Mouse (Mus musculus) limb, embryonic 10.5 days (tissue): ENCODE data around the gene Ddx1. TPM values are rescaled to one million over a fixed set of nuclear protein-coding genes. Genes with fewer than 3 reads are reported as not detected.
"Not testable (repeated sequence)": the region's sequence is repeated elsewhere in the genome, so short reads cannot be mapped to it uniquely, and the experiment has no call there.

Experiments used
- DNase-seq: peaks from one replicate; pipeline ENCODE4 v3.0.0-alpha.2; 2017; ENCODE audit warnings: low spot score
- H3K27ac ChIP-seq: fragments of 300-500 bp; sonication (generic); 2 replicates; pipeline ENCODE4 v1.5.1; 2016; ENCODE audit warnings: mild to moderate bottlenecking
- H3K27me3 ChIP-seq: fragments of 300-500 bp; sonication (generic); 2 replicates; pipeline ENCODE4 v1.6.1; 2016; ENCODE audit warnings: low read depth, mild to moderate bottlenecking; ENCODE audit not compliant: poor library complexity, severe bottlenecking
- H3K36me3 ChIP-seq: fragments of 300-500 bp; sonication (generic); 2 replicates; pipeline ENCODE4 v1.6.1; 2016; ENCODE audit warnings: mild to moderate bottlenecking, moderate library complexity
- H3K4me1 ChIP-seq: fragments of 300-500 bp; sonication (generic); 2 replicates; pipeline ENCODE4 v1.6.1; 2016
- H3K4me3 ChIP-seq: fragments of 300-500 bp; sonication (generic); 2 replicates; pipeline ENCODE4 v1.5.1; 2016; ENCODE audit warnings: mild to moderate bottlenecking, moderate library complexity
- H3K9me3 ChIP-seq: fragments of 300-500 bp; sonication (generic); replicated peaks from 2 replicates; pipeline ENCODE4 v1.6.1; 2016; ENCODE audit warnings: mild to moderate bottlenecking
- WGBS: fragments of 180-500 bp; shearing (Covaris S2); methylation state at CpG from one replicate; pipeline ENCODE4 v1.1.7; 2016; 5-methylcytosine and 5-hydroxymethylcytosine counted together
- polyA plus RNA-seq: library from polyadenylated mRNA; unstranded; fragments of >200 nt; fragmentation: Nextera tagmentation; extraction: Ambion mirVana; gene quantifications from 2 replicates; pipeline ENCODE4 v1.2.1, GENCODE M21; 2016

Gene Ddx1
- polyA plus RNA-seq, 1 experiment from 2014 or later: 208 TPM

DNA sequence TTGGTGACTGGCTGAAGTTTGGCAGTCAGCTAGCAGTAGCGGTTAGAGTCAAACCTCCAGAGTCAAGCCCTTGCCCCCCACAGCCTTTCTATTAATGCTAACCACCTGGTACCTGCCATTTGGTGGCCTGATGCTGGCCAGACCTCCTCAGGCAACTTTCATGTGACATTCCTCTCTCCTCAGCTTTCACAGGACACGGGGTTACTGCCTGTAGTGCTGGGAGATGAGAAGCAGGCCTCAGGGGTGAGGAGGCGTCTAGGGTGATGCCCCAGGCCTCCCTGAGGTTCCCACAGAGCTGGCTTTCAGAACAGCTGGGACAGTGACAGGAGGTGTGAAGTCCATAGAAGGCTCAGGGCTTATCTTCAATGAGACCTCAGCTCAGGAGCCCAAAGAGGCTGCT, 50.9 kb downstream of the Ddx1 start:
- H3K4me1 ChIP-seq: peaks cover 74% of the 10 kb centered on the region
- H3K36me3 ChIP-seq: no peaks in the 10 kb centered on the region
- H3K9me3 ChIP-seq: no peaks in the 10 kb centered on the region
- DNase-seq: peak; percentile 78
- no peaks in the 10 kb centered on the region for H3K27me3 ChIP-seq
- H3K4me3 ChIP-seq: no peak overlapping the region
- H3K27ac ChIP-seq: peak overlapping the region; percentile 77
- WGBS: 25% methylated on average over 3 of the region's 3 CpGs

DNA sequence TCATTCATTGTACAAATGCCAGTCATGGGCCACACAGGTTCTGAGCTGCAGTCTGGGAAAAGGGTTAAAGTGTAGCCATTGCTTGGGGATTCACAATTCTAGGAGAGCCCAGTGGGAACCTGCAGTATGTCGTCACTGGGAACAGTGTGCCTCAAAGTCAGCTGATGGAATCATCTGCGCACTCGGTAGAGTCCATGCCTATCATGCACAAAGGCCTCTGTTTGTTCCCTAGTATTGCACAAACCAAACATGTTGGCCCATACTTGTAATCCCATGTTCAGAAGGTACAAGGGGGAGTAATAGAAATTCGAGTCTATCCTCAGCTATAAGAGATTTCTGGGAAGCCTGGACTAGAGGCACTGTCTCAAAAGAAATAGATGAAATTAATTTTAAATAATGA, 52.9 kb downstream of the Ddx1 start:
- no peak for DNase-seq
- peak overlapping the region; percentile 72 for H3K27ac ChIP-seq
- WGBS: 54% methylated on average over 4 of the region's 4 CpGs

DNA sequence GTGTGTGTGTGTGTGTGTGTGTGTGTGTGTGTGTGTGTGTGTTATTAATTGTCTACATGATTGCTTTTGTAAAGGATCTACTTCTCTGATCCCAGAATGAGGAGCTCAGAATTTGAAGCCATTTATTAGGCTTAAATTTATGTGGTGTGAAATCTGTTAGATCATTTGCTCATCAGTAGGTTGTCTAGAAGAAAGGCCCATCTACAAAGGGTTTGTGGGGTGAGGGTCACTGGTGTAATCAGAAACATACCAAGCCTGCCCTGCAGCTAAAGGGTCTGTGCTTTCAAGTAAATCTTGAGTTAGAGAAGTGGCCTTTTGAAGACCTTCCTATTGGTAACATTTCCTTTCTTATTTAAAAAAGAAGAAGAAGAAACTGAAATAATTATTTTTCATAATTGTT, 53.5 kb downstream of the Ddx1 start:
- DNase-seq: no peak
- H3K4me1 ChIP-seq: peaks cover 72% of the 10 kb centered on the region
- H3K27ac ChIP-seq: peak overlapping the region; percentile 72
- no peaks in the 10 kb centered on the region for H3K27me3 ChIP-seq
- H3K9me3 ChIP-seq: no peaks in the 10 kb centered on the region
- no peak overlapping the region for H3K4me3 ChIP-seq
- no peaks in the 10 kb centered on the region for H3K36me3 ChIP-seq

More for the DNA sequence above, 52.9 kb downstream of the Ddx1 start:
- Histone ChIP-seq H3K9me3 (no peaks in the 10 kb centered on the region), H3K27me3 (no peaks in the 10 kb centered on the region), H3K36me3 (no peaks in the 10 kb centered on the region), H3K4me1 (peaks cover 71% of the 10 kb centered on the region), H3K4me3 (no peak overlapping the region)

DNA sequence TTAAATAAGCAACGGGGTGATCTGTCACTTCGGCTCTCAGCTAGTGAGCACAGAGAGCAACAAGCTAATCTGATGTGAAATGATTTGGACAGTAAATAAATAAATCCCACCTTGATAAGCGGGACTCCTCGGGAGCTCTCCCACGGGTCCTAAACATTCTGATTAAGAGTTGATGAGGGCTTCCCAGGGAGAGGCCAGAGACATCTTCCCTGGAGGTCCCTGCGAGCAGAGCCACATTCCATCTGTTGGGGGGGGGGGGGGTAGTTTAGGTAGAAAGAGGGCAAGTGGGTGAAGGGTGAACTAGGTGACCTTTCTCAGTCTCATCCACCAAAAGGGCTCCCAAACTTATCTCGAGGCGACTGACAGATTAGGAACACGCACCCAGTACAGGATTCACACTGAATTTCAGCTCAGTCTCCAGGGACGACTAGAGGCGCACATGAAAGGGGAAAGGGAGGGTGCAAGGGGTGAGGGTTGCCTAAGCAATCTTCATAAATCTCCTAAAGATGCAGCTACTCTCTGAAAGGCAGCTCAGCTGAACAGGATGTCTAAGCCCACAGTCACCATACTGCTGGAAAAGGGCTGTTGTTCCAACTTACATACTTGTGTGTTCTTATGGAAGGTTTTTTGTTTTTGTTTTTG, 60.8 kb downstream of the Ddx1 start:
- Histone ChIP-seq H3K9me3 (no peaks in the 10 kb centered on the region), H3K4me3 (no peak overlapping the region), H3K27me3 (no peaks in the 10 kb centered on the region), H3K4me1 (peaks cover 61% of the 10 kb centered on the region), H3K36me3 (no peaks in the 10 kb centered on the region), H3K27ac (peak overlapping the region; percentile 84)
- WGBS: 11% methylated on average over 11 of the region's 11 CpGs
- DNase-seq: no peak

DNA sequence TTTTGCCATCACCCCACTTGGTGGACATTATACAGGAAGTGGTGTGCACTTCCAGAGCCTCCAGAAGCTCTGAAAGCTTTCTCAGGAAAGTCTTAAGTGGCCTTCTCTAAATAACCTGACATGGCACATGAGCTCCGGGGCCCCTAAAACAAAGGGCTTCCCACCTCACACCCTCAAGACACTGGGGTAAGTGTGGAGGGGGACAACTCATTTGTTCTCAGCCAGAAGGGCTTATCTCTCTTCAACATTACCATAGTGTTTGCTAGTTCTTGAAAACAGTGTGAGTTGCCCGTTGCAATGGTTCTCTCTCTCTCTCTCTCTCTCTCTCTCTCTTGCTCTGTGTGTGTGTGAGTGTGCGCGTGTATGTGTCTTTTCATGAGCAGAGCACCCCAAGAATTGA, 62.8 kb downstream of the Ddx1 start:
- no peak for DNase-seq
- Histone ChIP-seq H3K27ac (peak overlapping the region; percentile 84), H3K4me1 (peaks cover 76% of the 10 kb centered on the region), H3K36me3 (no peaks in the 10 kb centered on the region), H3K27me3 (no peaks in the 10 kb centered on the region), H3K4me3 (no peak overlapping the region), H3K9me3 (no peaks in the 10 kb centered on the region)
- 87% methylated on average over 4 of the region's 4 CpGs for WGBS

DNA sequence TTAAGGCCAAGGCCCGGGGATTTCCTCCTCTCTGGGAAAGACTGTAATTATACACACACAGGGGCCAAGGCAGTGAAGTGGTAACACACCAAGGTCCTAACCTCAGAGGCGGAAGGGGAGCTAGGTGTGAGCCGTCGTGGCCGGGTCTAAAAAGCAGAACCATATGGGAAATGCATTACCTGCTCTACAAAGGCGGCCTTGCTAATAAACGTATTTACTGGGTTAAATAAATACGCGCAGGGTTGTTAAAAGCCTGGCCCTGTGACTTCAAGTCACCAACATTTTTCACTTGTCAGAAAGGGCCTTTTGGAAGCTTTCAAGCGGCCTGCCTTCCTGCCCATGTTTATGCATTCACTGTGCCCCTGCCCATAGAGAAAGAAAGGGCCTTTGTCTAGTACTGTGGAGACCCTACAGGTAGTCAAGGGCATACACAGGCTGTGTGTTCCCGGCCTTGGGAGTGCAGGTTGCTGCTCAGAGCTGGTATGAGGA, 64.1 kb downstream of the Ddx1 start:
- H3K4me3 ChIP-seq: no peak overlapping the region
- DNase-seq: peak; percentile 82
- H3K9me3 ChIP-seq: no peaks in the 10 kb centered on the region
- no peaks in the 10 kb centered on the region for H3K36me3 ChIP-seq
- H3K4me1 ChIP-seq: peaks cover 76% of the 10 kb centered on the region
- H3K27me3 ChIP-seq: no peaks in the 10 kb centered on the region
- 14% methylated on average over 11 of the region's 11 CpGs for WGBS
- peak overlapping the region; percentile 84 for H3K27ac ChIP-seq

DNA sequence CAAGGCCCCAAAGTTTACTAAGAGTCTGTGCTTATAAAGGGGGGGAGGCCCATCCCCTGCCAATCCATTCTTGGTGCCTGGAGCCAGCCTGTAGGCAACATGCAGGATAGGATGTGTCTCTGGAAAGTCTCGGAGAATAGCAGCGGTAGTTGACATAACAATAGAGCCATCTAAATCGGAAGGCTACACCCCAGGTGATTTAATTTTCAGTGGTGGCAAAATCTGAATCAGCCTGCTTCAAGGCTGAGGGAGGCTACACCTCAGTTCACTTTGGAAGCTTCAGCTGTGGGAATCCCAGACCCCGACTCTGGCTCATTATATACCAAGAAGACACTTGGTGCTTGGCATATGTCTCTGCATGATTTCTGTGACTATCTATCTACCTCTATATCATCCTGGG, 64.9 kb downstream of the Ddx1 start:
- WGBS: 73% methylated on average over 4 of the region's 4 CpGs
- Histone ChIP-seq H3K4me1 (peaks cover 76% of the 10 kb centered on the region), H3K27ac (peak overlapping the region; percentile 84)
- not testable (repeated sequence) for H3K27me3 ChIP-seq, H3K4me3 ChIP-seq, DNase-seq, H3K36me3 ChIP-seq, H3K9me3 ChIP-seq

DNA sequence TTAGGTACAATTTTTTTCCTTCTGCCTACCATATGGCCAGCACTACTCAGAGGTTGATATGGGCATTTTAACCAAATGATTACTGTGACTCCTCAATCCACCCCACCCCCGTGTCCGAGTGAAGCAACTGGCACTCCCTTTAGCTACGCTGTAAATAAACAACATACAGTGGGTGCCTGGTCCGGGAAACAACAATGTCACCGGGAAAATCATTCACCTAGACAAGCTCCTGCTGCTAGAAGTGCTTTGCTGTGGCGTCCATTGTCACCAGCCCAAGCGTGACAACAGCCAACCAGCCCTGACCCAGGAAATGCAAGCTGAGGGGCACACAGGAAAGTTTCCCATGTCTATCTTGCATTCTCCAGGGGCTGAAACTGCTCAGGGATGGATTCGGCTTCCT, 66.8 kb downstream of the Ddx1 start:
- no peak for DNase-seq
- peaks cover 74% of the 10 kb centered on the region for H3K4me1 ChIP-seq

DNA sequence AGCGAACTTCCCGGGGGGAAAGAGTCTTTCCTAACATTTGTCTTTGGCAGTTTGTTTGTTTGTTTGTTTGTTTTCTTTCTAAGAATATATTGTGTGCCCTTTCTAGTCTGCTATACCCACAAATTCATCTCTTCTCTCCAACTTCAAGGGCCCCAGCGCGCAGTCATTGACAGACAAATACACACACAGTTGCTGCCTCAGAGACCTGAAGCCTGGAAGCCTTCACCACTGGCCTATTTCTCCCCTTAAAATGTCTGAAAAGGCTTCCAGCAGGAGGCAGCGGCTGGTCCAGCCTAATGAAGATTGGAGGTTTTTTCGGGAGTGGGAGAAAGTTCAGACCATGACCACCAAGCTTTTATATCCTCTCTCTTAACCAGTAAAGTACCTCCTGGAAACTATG, 67.3 kb downstream of the Ddx1 start:
- no peaks in the 10 kb centered on the region for H3K27me3 ChIP-seq
- H3K4me1 ChIP-seq: peaks cover 79% of the 10 kb centered on the region
- 74% methylated on average over 6 of the region's 6 CpGs for WGBS
- no peak overlapping the region for H3K4me3 ChIP-seq
- DNase-seq: no peak
- no peaks in the 10 kb centered on the region for H3K9me3 ChIP-seq
- H3K36me3 ChIP-seq: no peaks in the 10 kb centered on the region
- peak overlapping the region; percentile 84 for H3K27ac ChIP-seq

More for the DNA sequence above, 66.8 kb downstream of the Ddx1 start:
- Histone ChIP-seq H3K4me3 (no peak overlapping the region), H3K36me3 (no peaks in the 10 kb centered on the region), H3K27me3 (no peaks in the 10 kb centered on the region), H3K27ac (peak overlapping the region; percentile 84), H3K9me3 (no peaks in the 10 kb centered on the region)
- WGBS: 73% methylated on average over 8 of the region's 8 CpGs

DNA sequence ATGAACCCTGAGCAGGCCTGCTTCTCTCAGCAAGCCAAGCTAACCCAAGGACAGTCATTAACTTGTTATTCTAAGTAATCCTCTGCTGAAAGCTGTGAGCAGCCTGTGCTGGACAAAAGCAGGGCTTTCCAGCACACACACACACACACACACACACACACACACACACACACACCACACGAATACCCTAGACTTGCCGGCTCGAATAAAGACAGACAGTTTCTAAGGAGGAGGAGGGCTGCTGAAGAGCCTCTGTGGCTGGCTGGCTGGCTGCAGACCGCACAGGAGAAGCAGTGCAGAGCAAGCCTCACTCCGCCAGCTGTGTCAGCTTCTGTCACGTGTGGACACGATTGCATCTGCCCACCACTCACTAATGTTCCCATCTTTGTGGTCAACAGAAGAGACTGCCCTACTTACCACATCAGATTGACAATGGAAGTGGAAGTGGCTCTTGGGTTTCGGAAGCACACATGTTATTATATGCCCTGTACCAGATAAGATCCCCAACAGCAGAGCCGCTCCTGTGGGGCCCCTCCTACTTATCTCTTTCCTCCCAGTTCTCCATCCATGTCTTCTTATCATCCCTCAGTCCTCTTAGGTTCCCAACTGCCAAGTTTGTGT, 68.2 kb downstream of the Ddx1 start:
- DNase-seq: no peak
- WGBS: 35% methylated on average over 9 of the region's 9 CpGs
- Histone ChIP-seq H3K4me1 (peaks cover 80% of the 10 kb centered on the region), H3K27me3 (no peaks in the 10 kb centered on the region), H3K4me3 (no peak overlapping the region), H3K36me3 (no peaks in the 10 kb centered on the region), H3K27ac (peak overlapping the region; percentile 84), H3K9me3 (no peaks in the 10 kb centered on the region)

DNA sequence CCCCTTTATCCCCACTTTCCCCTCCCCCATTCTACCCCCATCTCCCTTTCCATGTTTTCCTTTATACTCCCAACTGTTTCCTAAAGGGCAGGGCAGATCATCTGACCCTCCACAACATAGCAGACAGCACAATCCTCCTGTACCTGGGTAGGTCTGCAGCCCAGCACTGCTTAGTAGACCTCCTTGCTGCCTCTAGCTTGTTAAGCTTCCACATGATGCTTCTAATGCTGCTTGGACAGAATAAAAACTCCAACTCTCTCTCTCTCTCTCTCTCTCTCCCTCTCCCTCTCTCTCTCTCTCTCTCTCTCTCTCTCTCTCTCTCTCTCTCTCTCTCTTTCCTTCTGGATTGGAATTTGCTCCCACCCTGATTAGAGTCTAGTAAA, 68.7 kb downstream of the Ddx1 start:
- Histone ChIP-seq H3K27me3 (no peaks in the 10 kb centered on the region), H3K4me1 (peaks cover 81% of the 10 kb centered on the region), H3K36me3 (no peaks in the 10 kb centered on the region), H3K27ac (peak overlapping the region; percentile 84), H3K9me3 (no peaks in the 10 kb centered on the region), H3K4me3 (no peak overlapping the region)
- DNase-seq: no peak

DNA sequence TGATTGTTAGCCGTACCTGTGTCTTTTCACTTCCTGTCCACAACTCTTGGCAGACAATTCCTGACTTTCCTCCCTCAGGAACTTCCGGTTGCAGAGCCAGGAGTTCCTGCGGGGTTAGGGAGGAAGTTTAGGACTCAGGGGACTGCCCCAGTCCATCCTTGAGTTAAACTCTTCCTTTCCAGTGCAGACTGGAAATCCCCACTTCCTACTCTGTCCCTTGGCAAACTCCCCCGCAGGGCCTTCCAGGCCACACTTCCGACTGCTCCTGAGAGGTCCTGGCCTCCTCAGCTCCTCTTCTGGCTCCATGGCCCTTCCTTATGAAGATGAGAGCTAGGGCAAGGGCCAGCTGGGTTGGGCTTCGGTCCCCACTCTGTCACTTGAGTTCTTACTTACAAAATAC, 71.4 kb downstream of the Ddx1 start:
- H3K9me3 ChIP-seq: no peaks in the 10 kb centered on the region
- no peaks in the 10 kb centered on the region for H3K36me3 ChIP-seq
- no peak overlapping the region for H3K4me3 ChIP-seq
- 74% methylated on average over 6 of the region's 6 CpGs for WGBS
- H3K27ac ChIP-seq: peak overlapping the region; percentile 82
- peaks cover 76% of the 10 kb centered on the region for H3K4me1 ChIP-seq
- DNase-seq: no peak
- H3K27me3 ChIP-seq: no peaks in the 10 kb centered on the region

DNA sequence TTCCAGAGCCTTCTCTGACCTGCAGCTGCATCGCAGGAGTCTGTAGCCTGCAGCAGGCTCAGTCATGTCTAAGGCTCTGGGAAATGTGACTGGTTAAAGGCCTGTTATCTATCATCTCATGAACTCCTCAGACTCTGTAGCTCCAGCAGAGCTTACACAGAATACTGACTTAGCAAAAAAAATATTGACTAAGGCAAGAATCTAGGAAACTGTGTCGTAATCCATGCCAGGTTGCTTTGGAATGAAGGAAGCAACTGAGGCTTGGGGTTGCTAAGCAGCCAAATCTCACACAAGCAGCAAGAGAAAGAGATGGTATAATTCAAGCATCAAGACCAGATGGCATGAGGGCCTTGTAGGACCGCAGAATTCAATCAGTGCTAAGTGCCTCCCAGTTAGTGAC, 72.1 kb downstream of the Ddx1 start:
- peaks cover 69% of the 10 kb centered on the region for H3K4me1 ChIP-seq
- H3K27ac ChIP-seq: peak overlapping the region; percentile 82
- H3K27me3 ChIP-seq: no peaks in the 10 kb centered on the region
- no peak overlapping the region for H3K4me3 ChIP-seq
- no peaks in the 10 kb centered on the region for H3K36me3 ChIP-seq
- H3K9me3 ChIP-seq: no peaks in the 10 kb centered on the region
- no peak for DNase-seq
- 63% methylated on average over 3 of the region's 3 CpGs for WGBS

DNA sequence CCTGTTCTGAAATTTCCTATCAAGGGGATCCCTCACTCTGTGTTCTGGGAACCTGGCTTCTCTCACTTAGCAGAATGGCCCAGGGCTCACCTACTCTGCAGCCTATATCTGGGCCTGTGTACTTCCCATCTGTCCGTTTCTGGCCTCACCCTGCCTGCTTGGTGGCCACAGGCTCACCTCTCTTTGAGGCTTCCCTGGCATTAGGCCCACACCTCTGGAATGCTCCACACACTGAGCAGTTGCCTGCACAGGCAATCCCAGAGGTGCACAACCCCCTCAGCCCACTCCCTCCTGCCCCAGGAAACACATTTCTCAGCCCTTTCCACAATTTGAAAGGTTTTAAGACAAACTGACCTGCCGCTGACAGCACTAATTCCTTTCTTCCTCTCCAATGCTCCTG, 72.9 kb downstream of the Ddx1 start:
- Histone ChIP-seq H3K4me3 (no peak overlapping the region), H3K27me3 (no peaks in the 10 kb centered on the region), H3K36me3 (no peaks in the 10 kb centered on the region), H3K9me3 (no peaks in the 10 kb centered on the region), H3K4me1 (peaks cover 61% of the 10 kb centered on the region), H3K27ac (peak overlapping the region; percentile 82)
- WGBS: 19% methylated on average over 2 of the region's 2 CpGs
- no peak for DNase-seq
